Mouse (Mus musculus) neural tube, embryonic 11.5 days (tissue): ENCODE results near the gene Wdr45. TPM values are rescaled to one million over a fixed set of nuclear protein-coding genes. Genes with fewer than 3 reads are reported as not detected.
A peak's percentile ranks its signal among the peaks of the same experiment; 100 is the strongest.

ENCODE experiments used
- ATAC-seq: fragments of 200-750 bp; cut with Nextera tagmentation; 2 replicates; pipeline ENCODE4 v1.8.0; 2017; ENCODE audit warnings: moderate number of reproducible peaks, mild to moderate bottlenecking, moderate TSS enrichment, moderate library complexity; ENCODE audit not compliant: insufficient read depth, low FRiP score, low TSS enrichment
- DNase-seq: peaks from one replicate; pipeline ENCODE4 v3.0.0-alpha.2; 2015; ENCODE audit warnings: low spot score
- H3K27ac ChIP-seq: fragments of 300-500 bp; sonication (generic); 2 replicates; pipeline ENCODE4 v1.5.1; 2014; ENCODE audit warnings: low read depth, mild to moderate bottlenecking, low read length
- H3K27me3 ChIP-seq: fragments of 300-500 bp; sonication (generic); 2 replicates; pipeline ENCODE4 v1.6.1; 2014; ENCODE audit warnings: mild to moderate bottlenecking, low read length, mixed read lengths; ENCODE audit not compliant: control insufficient read depth, insufficient read depth
- H3K36me3 ChIP-seq: fragments of 300-500 bp; sonication (generic); 2 replicates; pipeline ENCODE4 v1.6.1; 2014; ENCODE audit warnings: mild to moderate bottlenecking, low read length, moderate library complexity, mixed read lengths; ENCODE audit not compliant: control insufficient read depth, insufficient read depth
- H3K4me1 ChIP-seq: fragments of 300-500 bp; sonication (generic); 2 replicates; pipeline ENCODE4 v1.6.1; 2014; ENCODE audit warnings: low read length, mixed read lengths; ENCODE audit not compliant: control insufficient read depth, insufficient read depth
- H3K4me2 ChIP-seq: fragments of 300-500 bp; sonication (generic); 2 replicates; pipeline ENCODE4 v1.6.1; 2014; ENCODE audit warnings: low read depth, mild to moderate bottlenecking, moderate library complexity
- H3K4me3 ChIP-seq: fragments of 300-500 bp; sonication (generic); 2 replicates; pipeline ENCODE4 v1.5.1; 2014; ENCODE audit warnings: low read depth, low read length
- H3K9ac ChIP-seq: fragments of 300-500 bp; sonication (generic); 2 replicates; pipeline ENCODE4 v1.6.1; 2014; ENCODE audit warnings: mild to moderate bottlenecking, low read length
- H3K9me3 ChIP-seq: fragments of 300-500 bp; sonication (generic); 2 replicates; pipeline ENCODE4 v1.6.1; 2016; ENCODE audit warnings: low read length; ENCODE audit not compliant: control insufficient read depth
- WGBS: fragments of 180-500 bp; shearing (Covaris S2); extraction: QIAGEN DNeasy Blood & Tissue Kit; methylation state at CpG from one replicate; pipeline ENCODE4 v1.1.7; 2014; 5-methylcytosine and 5-hydroxymethylcytosine counted together
- polyA plus RNA-seq: library from polyadenylated mRNA; unstranded; fragments of >200 nt; fragmentation: Nextera tagmentation; extraction: Ambion mirVana; gene quantifications from 2 replicates; pipeline ENCODE4 v1.2.1, GENCODE M21; 2014

The Wdr45 gene
- polyA plus RNA-seq, 1 experiment from 2014 or later, result 17.8 TPM

DNA sequence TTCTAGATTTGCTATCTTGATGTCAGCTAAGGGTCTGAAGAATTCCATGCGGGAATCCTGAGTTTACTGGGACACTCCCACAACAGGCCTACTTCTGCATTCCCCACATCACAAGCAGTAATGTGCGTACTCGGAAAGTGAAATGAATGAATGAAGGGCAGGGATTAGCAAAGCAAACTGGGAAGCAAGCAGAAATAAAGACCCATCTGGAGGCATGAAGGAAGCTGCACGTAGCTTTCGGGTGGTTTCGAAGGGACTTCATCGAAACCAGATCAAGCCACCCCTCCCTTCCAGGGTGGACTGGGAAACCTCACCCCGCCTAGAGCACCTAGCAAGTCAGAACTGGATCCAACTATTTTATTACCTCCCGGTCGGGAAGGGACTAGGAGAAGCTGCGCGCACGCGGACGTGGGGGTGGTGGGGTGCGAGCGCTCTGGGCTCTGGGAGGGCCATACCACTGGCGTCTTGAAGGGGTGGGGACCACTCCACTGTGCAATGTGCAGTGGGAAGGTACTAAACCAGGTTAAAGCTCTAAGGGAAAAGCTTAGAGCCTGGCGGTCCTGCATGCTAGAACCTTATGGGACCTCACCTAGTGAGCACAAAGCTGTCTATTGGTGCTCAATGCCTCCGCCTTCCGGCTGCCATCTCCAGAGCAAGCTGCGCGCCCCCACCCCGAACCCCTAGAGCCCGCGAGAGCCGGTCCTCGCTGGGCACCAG is 39.7 kb upstream of the Wdr45 start:
- H3K4me1 ChIP-seq, result no peaks in the 10 kb centered on the region
- 0 out of 2 replicates have a peak overlapping the region, but pooled peaks have one; percentile 4 for H3K4me3 ChIP-seq
- WGBS, result 38% methylated on average over 27 of the region's 28 CpGs
- H3K27me3 ChIP-seq, result no peaks in the 10 kb centered on the region
- peak overlapping the region; percentile 32 for H3K4me2 ChIP-seq
- H3K9ac ChIP-seq, result no peak overlapping the region
- H3K36me3 ChIP-seq, result no peaks in the 10 kb centered on the region
- H3K27ac ChIP-seq, result no peak overlapping the region
- no peak for ATAC-seq
- DNase-seq, result no peak
- H3K9me3 ChIP-seq, result no peaks in the 10 kb centered on the region

DNA sequence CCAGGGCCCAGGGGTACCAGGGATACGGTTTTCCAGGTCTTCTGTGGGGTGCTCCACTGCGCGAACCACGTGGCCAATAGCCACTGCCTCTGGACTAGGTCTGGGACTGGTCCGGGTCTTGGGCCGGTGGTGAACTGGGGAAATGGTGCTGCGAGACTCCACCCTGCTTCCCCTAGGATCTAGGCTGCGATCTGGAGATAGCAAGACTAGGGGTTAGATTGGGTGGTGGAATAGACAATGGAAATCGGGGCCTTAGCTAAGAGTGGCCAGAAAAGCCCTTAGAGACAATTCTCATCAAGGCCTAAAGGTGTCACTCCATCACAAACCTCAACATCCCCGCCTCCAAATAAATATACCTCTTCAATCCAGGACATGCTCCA is 39.1 kb upstream of the Wdr45 start:
- DNase-seq, result no peak
- WGBS, result 39% methylated on average over 10 of the region's 10 CpGs

DNA sequence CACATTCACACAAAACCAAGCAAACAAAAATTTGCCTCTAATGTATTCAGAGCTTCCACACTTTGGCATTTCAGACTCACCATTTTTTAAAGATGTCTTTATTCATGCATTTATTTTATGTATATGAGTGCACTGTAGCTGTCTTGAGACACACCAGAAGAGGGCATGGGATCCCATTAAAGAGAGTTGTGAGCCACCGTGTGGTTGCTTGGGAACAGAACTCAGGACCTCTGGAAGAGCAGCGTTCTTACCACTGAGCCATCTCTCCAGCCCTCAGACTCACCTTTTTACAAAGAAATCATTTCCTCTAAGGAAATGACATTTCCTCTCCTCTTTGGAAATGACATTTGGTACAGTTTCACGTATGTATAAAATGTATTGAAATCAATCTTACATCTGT is 35.1 kb upstream of the Wdr45 start:
- Histone ChIP-seq H3K4me3 (no peak overlapping the region), H3K9ac (no peak overlapping the region), H3K9me3 (no peaks in the 10 kb centered on the region), H3K4me2 (no peak overlapping the region), H3K27ac (no peak overlapping the region), H3K27me3 (no peaks in the 10 kb centered on the region), H3K4me1 (no peaks in the 10 kb centered on the region), H3K36me3 (no peaks in the 10 kb centered on the region)
- WGBS, result 53% methylated on average over 3 of the region's 3 CpGs
- DNase-seq (no peak), ATAC-seq (no peak)

More for the DNA sequence above, 39.1 kb upstream of the Wdr45 start:
- Histone ChIP-seq H3K4me3 (0 out of 2 replicates have a peak overlapping the region, but pooled peaks have one; percentile 4), H3K36me3 (no peaks in the 10 kb centered on the region), H3K4me2 (peak overlapping the region; percentile 32), H3K27ac (no peak overlapping the region), H3K4me1 (no peaks in the 10 kb centered on the region), H3K27me3 (no peaks in the 10 kb centered on the region), H3K9me3 (no peaks in the 10 kb centered on the region), H3K9ac (no peak overlapping the region)
- ATAC-seq, result no peak

DNA sequence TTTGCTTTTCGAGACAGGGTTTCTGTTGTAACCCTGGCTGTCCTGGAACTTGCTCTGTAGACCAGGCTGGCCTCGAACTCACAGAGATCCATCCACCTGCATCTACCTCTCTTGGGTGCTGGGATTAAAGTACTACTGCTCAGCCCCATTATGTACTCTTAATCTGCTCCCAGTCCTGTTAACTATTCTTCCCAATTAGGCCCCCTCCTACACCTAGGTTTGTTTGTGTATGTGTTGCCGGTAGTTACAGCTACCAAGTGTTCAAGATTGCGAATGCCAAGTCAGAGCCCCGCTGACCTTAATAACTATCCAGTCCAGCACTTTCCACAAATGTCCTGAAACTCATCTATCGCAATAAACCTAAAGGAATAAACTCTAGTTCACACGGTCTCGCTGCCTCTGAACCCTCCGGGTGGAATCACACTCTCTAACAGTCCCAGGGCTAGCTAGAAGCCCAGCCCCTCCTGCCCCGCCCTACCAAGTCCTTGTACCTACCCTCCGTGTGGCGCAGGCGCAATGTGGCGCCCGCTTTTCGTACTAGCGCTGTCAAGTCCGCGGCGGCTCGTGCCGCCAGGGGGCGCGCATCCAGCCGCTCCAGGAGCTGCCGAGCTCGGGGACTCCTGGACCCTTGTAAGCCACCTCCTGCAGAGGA is 34.6 kb upstream of the Wdr45 start:
- Histone ChIP-seq H3K4me1 (no peaks in the 10 kb centered on the region), H3K27me3 (no peaks in the 10 kb centered on the region), H3K9me3 (no peaks in the 10 kb centered on the region), H3K4me2 (peak overlapping the region; percentile 36), H3K9ac (no peak overlapping the region), H3K27ac (no peak overlapping the region), H3K36me3 (no peaks in the 10 kb centered on the region), H3K4me3 (peak overlapping the region; percentile 15; the same call in 1 of the 2 replicates)
- WGBS, result 18% methylated on average over 27 of the region's 27 CpGs
- ATAC-seq (peak; percentile 86), DNase-seq (peak; percentile 93)

DNA sequence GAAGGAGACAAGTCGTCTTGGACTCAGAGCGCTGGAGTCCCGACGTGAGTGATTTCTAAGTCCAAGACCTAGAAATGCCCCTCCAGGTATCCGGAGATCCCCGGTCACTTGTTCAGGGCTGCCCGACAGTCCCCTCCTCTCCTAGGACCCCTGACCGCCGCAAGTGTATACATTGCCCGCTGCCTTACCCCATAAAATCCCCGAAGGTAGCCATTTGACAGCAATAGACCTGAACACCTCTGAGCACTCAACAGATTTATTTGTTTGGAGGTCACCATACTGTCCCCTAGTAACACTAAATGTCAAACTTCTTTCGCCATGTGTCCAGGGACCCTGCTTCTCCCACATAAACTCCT is 34.1 kb upstream of the Wdr45 start:
- 20% methylated on average over 9 of the region's 12 CpGs for WGBS
- Histone ChIP-seq H3K27ac (no peak overlapping the region), H3K36me3 (no peaks in the 10 kb centered on the region), H3K4me3 (peak overlapping the region; percentile 15; the same call in 1 of the 2 replicates), H3K4me1 (no peaks in the 10 kb centered on the region), H3K27me3 (no peaks in the 10 kb centered on the region), H3K4me2 (peak overlapping the region; percentile 36), H3K9ac (no peak overlapping the region), H3K9me3 (no peaks in the 10 kb centered on the region)
- DNase-seq (no peak), ATAC-seq (peak; percentile 45; the same call in 1 of the 2 replicates)

DNA sequence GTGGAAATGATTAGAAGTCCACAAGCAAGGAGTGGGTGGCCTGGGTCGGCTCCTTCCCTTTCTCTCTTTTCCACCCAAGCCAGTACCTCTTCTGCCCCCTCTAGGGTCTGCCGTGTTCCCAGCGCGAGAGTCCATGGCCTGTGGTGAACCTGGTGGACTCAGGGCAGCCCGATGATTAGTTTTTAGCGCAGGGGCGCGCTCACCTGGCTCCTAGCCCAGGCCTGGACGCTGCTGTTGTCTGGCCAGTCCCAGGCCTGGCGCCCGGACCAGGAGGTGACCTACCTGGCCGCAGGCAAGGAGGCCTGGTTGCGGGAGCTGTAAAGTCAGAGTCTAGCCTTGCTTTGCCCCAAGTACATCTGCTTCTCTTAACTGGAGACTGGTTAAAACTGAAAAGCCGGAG is 33.3 kb upstream of the Wdr45 start, which contains the start of gene Magix:
TSS of gene Magix (minus strand) at position 388 of the 400 bp plus-strand sequence.
- Histone ChIP-seq H3K9ac (no peak within 1 kb of the TSS), H3K36me3 (no peaks in the 10 kb centered on the region), H3K4me2 (peak within 1 kb of the TSS; percentile 36), H3K27me3 (no peaks in the 10 kb centered on the region), H3K9me3 (no peaks in the 10 kb centered on the region), H3K4me1 (no peaks in the 10 kb centered on the region), H3K27ac (no peak within 1 kb of the TSS), H3K4me3 (peak within 1 kb of the TSS; percentile 15; the same call in 1 of the 2 replicates)
- DNase-seq (no peak), ATAC-seq (no peak)
- 78% methylated on average over 14 of the region's 14 CpGs for WGBS

DNA sequence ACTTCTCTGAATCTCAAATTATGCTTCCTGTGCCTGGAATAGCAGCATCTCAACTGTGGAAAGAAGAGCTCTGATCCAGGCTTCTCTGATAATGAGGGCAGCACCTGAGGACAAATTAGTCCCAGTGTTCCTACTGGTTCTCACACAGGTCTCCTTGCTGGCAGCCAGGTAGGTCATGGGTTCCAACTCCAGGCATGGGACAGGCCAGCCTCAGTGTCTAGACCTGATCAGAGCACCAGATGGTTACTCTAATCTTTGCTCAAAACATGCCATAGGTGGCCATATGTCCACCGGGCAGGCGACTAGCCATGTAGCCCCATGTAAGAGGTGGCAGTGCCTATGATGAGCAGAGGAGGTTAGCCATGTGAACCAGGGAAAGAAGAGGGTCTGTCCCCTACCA is 25.8 kb upstream of the Wdr45 start:
- no peaks in the 10 kb centered on the region for H3K9me3 ChIP-seq
- WGBS, result 84% methylated on average over 2 of the region's 2 CpGs
- H3K27ac ChIP-seq, result no peak overlapping the region
- H3K27me3 ChIP-seq, result no peaks in the 10 kb centered on the region
- no peak overlapping the region for H3K4me3 ChIP-seq
- ATAC-seq (no peak), DNase-seq (no peak)
- H3K9ac ChIP-seq, result no peak overlapping the region
- no peaks in the 10 kb centered on the region for H3K36me3 ChIP-seq
- no peaks in the 10 kb centered on the region for H3K4me1 ChIP-seq
- no peak overlapping the region for H3K4me2 ChIP-seq

DNA sequence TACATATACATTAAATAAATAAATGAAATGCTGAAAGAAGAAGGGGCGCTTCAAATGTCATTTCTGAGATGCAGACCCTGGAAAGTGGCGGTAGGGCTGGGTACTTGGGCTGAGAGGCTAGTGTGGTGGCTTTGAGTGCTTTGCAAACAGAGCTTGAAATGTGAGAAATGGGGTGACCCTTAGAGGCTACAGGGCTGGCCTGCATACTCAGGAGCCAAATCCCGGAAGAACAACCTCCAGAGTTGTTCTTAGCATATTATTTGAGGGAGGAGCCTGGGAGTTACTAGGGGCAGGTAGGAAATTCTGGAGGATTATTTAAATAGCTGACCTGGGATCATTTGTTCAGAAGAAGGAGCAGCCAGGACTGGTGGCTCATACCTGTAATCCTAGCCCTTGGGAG is 23.6 kb upstream of the Wdr45 start:
- WGBS, result 75% methylated on average over 3 of the region's 3 CpGs
- no peaks in the 10 kb centered on the region for H3K27me3 ChIP-seq
- H3K4me3 ChIP-seq, result no peak overlapping the region
- no peak overlapping the region for H3K9ac ChIP-seq
- H3K4me2 ChIP-seq, result no peak overlapping the region
- DNase-seq, result no peak
- no peaks in the 10 kb centered on the region for H3K4me1 ChIP-seq
- no peak for ATAC-seq
- no peaks in the 10 kb centered on the region for H3K9me3 ChIP-seq
- no peak overlapping the region for H3K27ac ChIP-seq
- H3K36me3 ChIP-seq, result no peaks in the 10 kb centered on the region

DNA sequence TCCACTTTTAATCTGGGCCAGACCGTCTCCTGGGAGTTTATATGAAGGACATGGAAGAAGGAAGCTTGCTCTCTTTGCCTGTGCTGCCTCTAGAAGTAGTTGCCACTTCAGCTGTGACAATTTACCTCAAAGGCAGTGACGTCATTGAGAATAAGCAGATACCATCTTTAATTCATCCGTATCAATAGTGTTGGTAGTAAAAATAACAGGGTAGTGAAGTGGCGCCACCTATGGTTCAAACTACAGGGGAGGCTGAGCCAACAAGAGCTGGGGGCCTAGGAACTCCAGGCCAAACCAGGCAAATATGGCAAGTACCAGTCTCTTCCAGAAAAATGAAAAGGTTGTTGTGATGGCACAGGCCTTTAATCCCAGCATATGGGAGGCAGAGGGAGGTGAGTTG is 21.3 kb upstream of the Wdr45 start:
- 45% methylated on average over 4 of the region's 4 CpGs for WGBS
- Histone ChIP-seq H3K4me3 (no peak overlapping the region), H3K4me2 (no peak overlapping the region), H3K4me1 (no peaks in the 10 kb centered on the region), H3K9me3 (no peaks in the 10 kb centered on the region), H3K27me3 (no peaks in the 10 kb centered on the region), H3K27ac (no peak overlapping the region), H3K9ac (no peak overlapping the region), H3K36me3 (no peaks in the 10 kb centered on the region)
- ATAC-seq, result no peak
- peak; percentile 17 for DNase-seq
